20 mouse cellular contexts compared by ENCODE assay signal in genomic region chr13:41381041-41381805, GRCm38 (mm10).
DNase-seq lines count a peak whose midpoint lies in the region; ATAC-seq and TF ChIP-seq lines count a peak whose summit lies in the region.
"Had no signal": no experiment of that assay in that cellular context is flagged by ENCODE, and none has a peak within 500 bp of the region (broad histone marks: within the 10 kb centered on the region; RNA-seq: fewer than 3 reads in every experiment).

No protein-coding gene starts in this region.

- TF ChIP-seq CTCF in bone marrow, adult 2 months (IDR thresholded peaks at IDR 0.05; ENCODE audit: control insufficient read depth, insufficient read depth, low read length): no peak
- TF ChIP-seq CTCF in kidney, adult 2 months (conservative IDR thresholded peaks at IDR 0.05; ENCODE audit: insufficient read depth, insufficient read length, low read depth, low read length): no peak

- 80% methylated on average over 7 of the region's 7 CpGs for WGBS in midbrain, embryonic 11.5 days
- 85% methylated on average over 7 of the region's 7 CpGs for WGBS in midbrain, embryonic 15.5 days
- 18% methylated on average over 7 of the region's 7 CpGs for whole genome bisulfite sequencing in bone marrow, adult 2 months
- 81% methylated on average over 7 of the region's 7 CpGs for WGBS in kidney, adult 2 months

- H3K27ac ChIP-seq in midbrain, embryonic 11.5 days (ENCODE audit: low read depth, low read length): no peak overlapping the region
- H3K27ac ChIP-seq in midbrain, embryonic 15.5 days: no peak overlapping the region
- H3K27ac ChIP-seq in bone marrow, adult 2 months (ENCODE audit: control insufficient read depth, insufficient read depth, low read depth, low read length, poor library complexity): peak overlapping the region; percentile 80
- H3K27ac ChIP-seq in kidney, adult 2 months (ENCODE audit: insufficient read depth, low read depth, low read length): no peak overlapping the region
- H3K27ac ChIP-seq: heart, embryonic 15.5 days; hindbrain, embryonic 14.5 days; limb, embryonic 15.5 days; neural tube, embryonic 13.5 days had no signal

- TF ChIP-seq POLR2A in bone marrow, adult 2 months (IDR thresholded peaks at IDR 0.05; ENCODE audit: borderline replicate concordance, control insufficient read depth, low read depth, low read length): no peak
- TF ChIP-seq POLR2A in kidney, adult 2 months (IDR thresholded peaks at IDR 0.05; ENCODE audit: low read depth, low read length): no peak

- no peak overlapping the region for H3K4me3 ChIP-seq in midbrain, embryonic 11.5 days (ENCODE audit: low read depth, low read length)
- H3K4me3 ChIP-seq in midbrain, embryonic 15.5 days: no peak overlapping the region
- peak overlapping the region; percentile 37 for H3K4me3 ChIP-seq in bone marrow, adult 2 months (replicated peaks; ENCODE audit: control insufficient read depth, low read depth, low read length)
- H3K4me3 ChIP-seq in kidney, adult 2 months (ENCODE audit: insufficient read depth, low read depth, low read length): no peak overlapping the region
- H3K4me3 ChIP-seq: heart, embryonic 15.5 days; limb, embryonic 15.5 days; neural tube, embryonic 13.5 days had no signal

- no peak overlapping the region for H3K9ac ChIP-seq in midbrain, embryonic 11.5 days (ENCODE audit: low read length)
- no peak overlapping the region for H3K9ac ChIP-seq in midbrain, embryonic 15.5 days
- H3K9ac ChIP-seq: forebrain, postnatal 0 days; heart, embryonic 15.5 days; hindbrain, embryonic 14.5 days; limb, embryonic 15.5 days; neural tube, embryonic 13.5 days had no signal

- H3K27me3 ChIP-seq in midbrain, embryonic 11.5 days (ENCODE audit: control insufficient read depth, insufficient read depth, low read length): no peaks in the 10 kb centered on the region
- no peaks in the 10 kb centered on the region for H3K27me3 ChIP-seq in midbrain, embryonic 15.5 days (replicated peaks)
- H3K27me3 ChIP-seq in kidney, adult 2 months (replicated peaks; ENCODE audit: control insufficient read depth, insufficient read depth, low read length): no peaks in the 10 kb centered on the region
- H3K27me3 ChIP-seq: limb, embryonic 15.5 days; neural tube, embryonic 13.5 days; Patski had no signal

- no peak for ATAC-seq in midbrain, embryonic 11.5 days (ENCODE audit: low FRiP score)
- ATAC-seq in midbrain, embryonic 15.5 days (replicated peaks): no peak
- ATAC-seq in megakaryocyte-erythroid progenitor cell, adult 5-6 weeks (replicated peaks; ENCODE audit: low FRiP score, low TSS enrichment, poor library complexity, severe bottlenecking): no peak
- ATAC-seq: forebrain, postnatal 0 days; lung, postnatal 0 days; Patski had no signal

- H3K4me2 ChIP-seq in midbrain, embryonic 11.5 days: no peak overlapping the region
- H3K4me2 ChIP-seq in midbrain, embryonic 15.5 days: no peak overlapping the region
- H3K4me2 ChIP-seq: heart, embryonic 15.5 days; hindbrain, embryonic 14.5 days; limb, embryonic 15.5 days; neural tube, embryonic 13.5 days had no signal

- H3K36me3 ChIP-seq in midbrain, embryonic 11.5 days (ENCODE audit: control insufficient read depth, insufficient read depth, low read length): no peaks in the 10 kb centered on the region
- no peaks in the 10 kb centered on the region for H3K36me3 ChIP-seq in midbrain, embryonic 15.5 days (replicated peaks)
- no peaks in the 10 kb centered on the region for H3K36me3 ChIP-seq in kidney, adult 2 months (ENCODE audit: control insufficient read depth, insufficient read depth, low read length)
- H3K36me3 ChIP-seq: heart, embryonic 15.5 days; limb, embryonic 15.5 days; neural tube, embryonic 13.5 days had no signal

- DNase-seq in midbrain, embryonic 11.5 days (ENCODE audit: low spot score, missing footprints): peak; percentile 54
- peak; percentile 83 for DNase-seq in naive thymus-derived CD4-positive, alpha-beta T cell, adult 2 months (ENCODE audit: low read depth)
- DNase-seq in thymus, postnatal 36 days: peak; percentile 16 to 55
- DNase-seq in kidney, adult 2 months: no peak
- DNase-seq in kidney, postnatal 36 days: no peak
- DNase-seq: adrenal gland, adult 2 months; cerebellum, adult 8-10 months; forebrain, postnatal 0 days; kidney, adult 18-20 months; midbrain, embryonic 14.5 days; right cerebral cortex, adult 18-20 months had no signal

- H3K9me3 ChIP-seq in midbrain, embryonic 11.5 days (ENCODE audit: control insufficient read depth, low read length): no peaks in the 10 kb centered on the region
- no peaks in the 10 kb centered on the region for H3K9me3 ChIP-seq in midbrain, embryonic 15.5 days
- H3K9me3 ChIP-seq: heart, embryonic 15.5 days; limb, embryonic 15.5 days; neural tube, embryonic 13.5 days had no signal

- H3K4me1 ChIP-seq in midbrain, embryonic 11.5 days (ENCODE audit: control insufficient read depth, insufficient read depth, low read length): no peaks in the 10 kb centered on the region
- no peaks in the 10 kb centered on the region for H3K4me1 ChIP-seq in midbrain, embryonic 15.5 days
- peaks cover 10% of the 10 kb centered on the region for H3K4me1 ChIP-seq in bone marrow, adult 2 months (ENCODE audit: control insufficient read depth, insufficient read depth, low read length)
- no peaks in the 10 kb centered on the region for H3K4me1 ChIP-seq in kidney, adult 2 months (ENCODE audit: control insufficient read depth, insufficient read depth, low read length)
- H3K4me1 ChIP-seq: heart, embryonic 15.5 days had no signal

Comparison
In these comparisons a context has a peak if more than half of its experiments do, and no peak if none do; other contexts are left out.
1. DNase-seq: peak in midbrain, embryonic 11.5 days (single experiment), naive thymus-derived CD4-positive, alpha-beta T cell, adult 2 months (single experiment) and thymus, postnatal 36 days (2 of 2); none in kidney, adult 2 months (single experiment) and kidney, postnatal 36 days (0 of 2).